Comparison of ENCODE assay signal across 19 mouse cellular contexts in the genomic region with DNA sequence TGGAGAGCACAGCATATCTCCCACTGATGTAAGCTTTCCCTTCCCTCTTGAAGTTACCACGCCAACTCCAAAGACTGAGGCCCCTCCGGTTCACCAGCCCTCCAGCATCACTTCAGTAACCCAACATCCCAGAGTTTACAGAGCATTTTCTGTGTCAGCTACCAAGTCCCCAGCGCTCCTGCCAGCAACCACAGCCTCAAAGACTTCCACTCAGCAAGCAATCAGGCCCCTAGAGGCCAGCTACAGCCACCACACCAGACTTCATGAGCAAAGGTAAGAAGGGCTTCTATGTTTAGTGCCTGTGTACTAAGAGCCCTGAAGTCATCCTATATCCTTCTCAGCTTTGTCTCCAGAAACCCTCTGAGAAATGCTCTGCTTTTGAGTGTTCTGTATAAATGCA. TPM values are rescaled to one million over a fixed set of nuclear protein-coding genes. Genes with fewer than 3 reads are reported as not detected.
"Had no signal": no experiment of that assay in that cellular context is flagged by ENCODE, and none has a peak within 500 bp of the region (broad histone marks: within the 10 kb centered on the region; RNA-seq: fewer than 3 reads in every experiment).

No protein-coding gene starts in this region.

- H3K4me1 ChIP-seq: liver, embryonic 12.5 days had no signal

- H3K4me3 ChIP-seq: left cerebral cortex, adult 2 months; limb, embryonic 15.5 days; liver, embryonic 12.5 days; lung, embryonic 15.5 days; midbrain, embryonic 13.5 days had no signal

- H3K4me2 ChIP-seq: limb, embryonic 15.5 days; liver, embryonic 12.5 days; lung, embryonic 15.5 days; midbrain, embryonic 13.5 days had no signal

- H3K9me3 ChIP-seq: limb, embryonic 15.5 days; liver, embryonic 12.5 days; lung, embryonic 15.5 days; midbrain, embryonic 13.5 days had no signal

- H3K27ac ChIP-seq: left cerebral cortex, adult 2 months; limb, embryonic 15.5 days; liver, embryonic 12.5 days; lung, embryonic 15.5 days; midbrain, embryonic 13.5 days had no signal

- DNase-seq: right cerebral cortex, postnatal 4 days; spleen, adult 18-20 months; thymus, adult 2 months had no signal

- H3K9ac ChIP-seq: limb, embryonic 15.5 days; liver, embryonic 12.5 days; lung, embryonic 15.5 days; midbrain, embryonic 13.5 days had no signal

- ATAC-seq: liver, embryonic 12.5 days; midbrain, embryonic 13.5 days had no signal

- H3K36me3 ChIP-seq: limb, embryonic 15.5 days; liver, embryonic 12.5 days; lung, embryonic 15.5 days; midbrain, embryonic 13.5 days had no signal

RNA-seq across cellular contexts. Expression of gene Fcmr, which starts 10.4 kb away (rescaled TPM):
- total RNA-seq: left cerebral cortex, adult 2 months; left cerebral cortex, postnatal 25 days had no signal
- polyA plus RNA-seq: kidney, embryonic 14.5 days; liver, embryonic 12.5 days; liver, embryonic 16.5 days; lung, embryonic 15.5 days; midbrain, embryonic 13.5 days; stomach, embryonic 14.5 days had no signal

RNA-seq across cellular contexts. Expression of gene Il24, which starts 11.3 kb away (rescaled TPM):
- total RNA-seq: layer of hippocampus, postnatal 25 days; left cerebral cortex, adult 2 months; left cerebral cortex, postnatal 25 days; midbrain, postnatal 0 days had no signal
- polyA plus RNA-seq: kidney, embryonic 14.5 days; large intestine, adult 2 months; limb, embryonic 11.5 days; limb, embryonic 15.5 days; liver, embryonic 12.5 days; liver, embryonic 16.5 days; lung, embryonic 15.5 days; midbrain, embryonic 13.5 days; midbrain, postnatal 0 days; neural tube, embryonic 14.5 days; stomach, embryonic 14.5 days; testis, adult 2 months; urinary bladder, adult 2 months had no signal

RNA-seq across cellular contexts. Expression of gene Il20, which starts 35.3 kb away (rescaled TPM):
- total RNA-seq: layer of hippocampus, postnatal 25 days; left cerebral cortex, adult 2 months; left cerebral cortex, postnatal 25 days; midbrain, postnatal 0 days had no signal
- polyA plus RNA-seq: kidney, embryonic 14.5 days; large intestine, adult 2 months; limb, embryonic 11.5 days; limb, embryonic 15.5 days; liver, embryonic 12.5 days; liver, embryonic 16.5 days; lung, embryonic 15.5 days; midbrain, embryonic 13.5 days; midbrain, postnatal 0 days; neural tube, embryonic 14.5 days; stomach, embryonic 14.5 days; testis, adult 2 months; thymus, adult 2 months; urinary bladder, adult 2 months had no signal

RNA-seq across cellular contexts. Expression of gene Pigr, which starts 49.4 kb away (rescaled TPM):
- total RNA-seq: layer of hippocampus, postnatal 25 days; left cerebral cortex, postnatal 25 days; midbrain, postnatal 0 days had no signal
- polyA plus RNA-seq: kidney, embryonic 14.5 days; limb, embryonic 11.5 days; lung, embryonic 15.5 days; midbrain, embryonic 13.5 days; midbrain, postnatal 0 days; neural tube, embryonic 14.5 days; stomach, embryonic 14.5 days had no signal
